In genomic region chr4:106679152-106679551, GRCm38 (mm10) we compare ENCODE assay signal across 7 mouse cellular contexts. TPM values are rescaled to one million over a fixed set of nuclear protein-coding genes. Genes with fewer than 3 reads are reported as not detected.
DNase-seq lines count a peak whose midpoint lies in the region; ATAC-seq lines count a peak whose summit lies in the region.

No protein-coding gene starts in this region.

- peaks cover 27% of the 10 kb centered on the region; the same call in 1 of the 2 replicates for H3K36me3 ChIP-seq in lung, embryonic 15.5 days
- peaks cover 24% of the 10 kb centered on the region for H3K36me3 ChIP-seq in forebrain, embryonic 12.5 days (replicated peaks)
- H3K36me3 ChIP-seq in limb, embryonic 13.5 days = peaks cover 27% of the 10 kb centered on the region
- H3K36me3 ChIP-seq in neural tube, embryonic 15.5 days = peaks cover 28% of the 10 kb centered on the region

- peak; percentile 33; the same call in 1 of the 2 replicates for ATAC-seq in lung, embryonic 15.5 days (ENCODE audit: borderline replicate concordance, extremely low read depth, low FRiP score, low TSS enrichment)
- no peak; the same call in 1 of the 2 replicates for ATAC-seq in forebrain, embryonic 12.5 days (ENCODE audit: low FRiP score)
- peak; percentile 58; the same call in 1 of the 2 replicates for ATAC-seq in limb, embryonic 13.5 days (ENCODE audit: low FRiP score, low read depth)
- ATAC-seq in neural tube, embryonic 15.5 days (ENCODE audit: low FRiP score) = peak; percentile 35

- no peak overlapping the region for H3K9ac ChIP-seq in lung, embryonic 15.5 days
- no peak overlapping the region for H3K9ac ChIP-seq in forebrain, embryonic 12.5 days
- H3K9ac ChIP-seq in limb, embryonic 13.5 days = no peak overlapping the region
- peak overlapping the region; percentile 78; the same call in 1 of the 2 replicates for H3K9ac ChIP-seq in neural tube, embryonic 15.5 days (replicated peaks)

- peak overlapping the region; percentile 69; the same call in 1 of the 2 replicates for H3K4me2 ChIP-seq in lung, embryonic 15.5 days
- peak overlapping the region; percentile 74 for H3K4me2 ChIP-seq in forebrain, embryonic 12.5 days
- H3K4me2 ChIP-seq in limb, embryonic 13.5 days (replicated peaks) = peak overlapping the region; percentile 88
- H3K4me2 ChIP-seq in neural tube, embryonic 15.5 days = peak overlapping the region; percentile 86

- H3K4me3 ChIP-seq in lung, embryonic 15.5 days = peak overlapping the region; percentile 85
- H3K4me3 ChIP-seq in forebrain, embryonic 12.5 days (replicated peaks) = peak overlapping the region; percentile 76
- H3K4me3 ChIP-seq in limb, embryonic 13.5 days = peak overlapping the region; percentile 90
- H3K4me3 ChIP-seq in neural tube, embryonic 15.5 days (replicated peaks) = peak overlapping the region; percentile 80

- DNase-seq in lung, postnatal 14 days = no peak
- DNase-seq in thymus, postnatal 36 days = no peak
- no peak for DNase-seq in urinary bladder, adult 18-20 months (ENCODE audit: low spot score in 2 of 2)

- H3K4me1 ChIP-seq in lung, embryonic 15.5 days = peaks cover 10% of the 10 kb centered on the region
- peaks cover 10% of the 10 kb centered on the region for H3K4me1 ChIP-seq in forebrain, embryonic 12.5 days
- peaks cover 9% of the 10 kb centered on the region for H3K4me1 ChIP-seq in limb, embryonic 13.5 days
- H3K4me1 ChIP-seq in neural tube, embryonic 15.5 days = peaks cover 19% of the 10 kb centered on the region

- H3K9me3 ChIP-seq in lung, embryonic 15.5 days = no peaks in the 10 kb centered on the region
- no peaks in the 10 kb centered on the region for H3K9me3 ChIP-seq in forebrain, embryonic 12.5 days
- no peaks in the 10 kb centered on the region for H3K9me3 ChIP-seq in limb, embryonic 13.5 days
- H3K9me3 ChIP-seq in neural tube, embryonic 15.5 days (replicated peaks) = no peaks in the 10 kb centered on the region

- H3K27me3 ChIP-seq in lung, embryonic 15.5 days = no peaks in the 10 kb centered on the region
- H3K27me3 ChIP-seq in forebrain, embryonic 12.5 days = no peaks in the 10 kb centered on the region
- H3K27me3 ChIP-seq in limb, embryonic 13.5 days = no peaks in the 10 kb centered on the region
- no peaks in the 10 kb centered on the region for H3K27me3 ChIP-seq in neural tube, embryonic 15.5 days (replicated peaks)

- 50% methylated on average over 3 of the region's 3 CpGs for WGBS in lung, embryonic 15.5 days
- 50% methylated on average over 3 of the region's 3 CpGs for WGBS in forebrain, embryonic 12.5 days
- 44% methylated on average over 3 of the region's 3 CpGs for WGBS in limb, embryonic 13.5 days
- WGBS in neural tube, embryonic 15.5 days = 46% methylated on average over 3 of the region's 3 CpGs

- H3K27ac ChIP-seq in lung, embryonic 15.5 days = no peak overlapping the region
- no peak overlapping the region for H3K27ac ChIP-seq in forebrain, embryonic 12.5 days
- no peak overlapping the region for H3K27ac ChIP-seq in limb, embryonic 13.5 days
- no peak overlapping the region for H3K27ac ChIP-seq in neural tube, embryonic 15.5 days (replicated peaks)

RNA-seq across cellular contexts. Expression of gene Ttc4, which starts 0.4 kb away (rescaled TPM):
- polyA plus RNA-seq in lung, embryonic 15.5 days (2015; fragmentation: Nextera tagmentation; extraction: Ambion mirVana) = 84.2 and 91.5 TPM in 2 replicates
- polyA plus RNA-seq in forebrain, embryonic 12.5 days (2016; fragmentation: Nextera tagmentation; extraction: Ambion mirVana) = 96.2 and 98.8 TPM in 2 replicates
- 110 and 113 TPM in 2 replicates for polyA plus RNA-seq in limb, embryonic 13.5 days (2015; fragmentation: Nextera tagmentation; extraction: Ambion mirVana)
- polyA plus RNA-seq in neural tube, embryonic 15.5 days (2015; fragmentation: Nextera tagmentation; extraction: Ambion mirVana) = 134 and 149 TPM in 2 replicates

RNA-seq across cellular contexts. Expression of gene Pars2, which starts 28.3 kb away (rescaled TPM):
- polyA plus RNA-seq in lung, embryonic 15.5 days (2015; fragmentation: Nextera tagmentation; extraction: Ambion mirVana) = 12.9 and 13.5 TPM in 2 replicates
- 11.2 and 15.9 TPM in 2 replicates for polyA plus RNA-seq in forebrain, embryonic 12.5 days (2016; fragmentation: Nextera tagmentation; extraction: Ambion mirVana)
- 13.6 and 15.6 TPM in 2 replicates for polyA plus RNA-seq in limb, embryonic 13.5 days (2015; fragmentation: Nextera tagmentation; extraction: Ambion mirVana)
- polyA plus RNA-seq in neural tube, embryonic 15.5 days (2015; fragmentation: Nextera tagmentation; extraction: Ambion mirVana) = 8.8 and 10.1 TPM in 2 replicates

RNA-seq across cellular contexts. Expression of gene Mroh7, which starts 51.6 kb away (rescaled TPM):
- polyA plus RNA-seq in lung, embryonic 15.5 days (2015; fragmentation: Nextera tagmentation; extraction: Ambion mirVana) = 0.24 and 0.55 TPM in 2 replicates
- polyA plus RNA-seq in forebrain, embryonic 12.5 days (2016; fragmentation: Nextera tagmentation; extraction: Ambion mirVana) = 0.14 and 0.28 TPM in 2 replicates
- polyA plus RNA-seq in limb, embryonic 13.5 days (2015; fragmentation: Nextera tagmentation; extraction: Ambion mirVana) = 0.51 and 0.70 TPM in 2 replicates
- polyA plus RNA-seq in neural tube, embryonic 15.5 days (2015; fragmentation: Nextera tagmentation; extraction: Ambion mirVana) = 0.33 and 0.38 TPM in 2 replicates

RNA-seq across cellular contexts. Expression of gene Fam151a, which starts 54.5 kb away (rescaled TPM):
- polyA plus RNA-seq in lung, embryonic 15.5 days (2015; fragmentation: Nextera tagmentation; extraction: Ambion mirVana) = 0.19 and 0.30 TPM in 2 replicates
- polyA plus RNA-seq in forebrain, embryonic 12.5 days (2016; fragmentation: Nextera tagmentation; extraction: Ambion mirVana) = not detected in 2 replicates
- polyA plus RNA-seq in limb, embryonic 13.5 days (2015; fragmentation: Nextera tagmentation; extraction: Ambion mirVana) = 0.26 and 0.28 TPM in 2 replicates
- 0.10 TPM in 1 of 2 replicates, not detected in the other for polyA plus RNA-seq in neural tube, embryonic 15.5 days (2015; fragmentation: Nextera tagmentation; extraction: Ambion mirVana)

RNA-seq across cellular contexts. Expression of gene Ttc22, which starts 56.9 kb away (rescaled TPM):
- 1.1 TPM in 2 replicates for polyA plus RNA-seq in lung, embryonic 15.5 days (2015; fragmentation: Nextera tagmentation; extraction: Ambion mirVana)
- polyA plus RNA-seq in forebrain, embryonic 12.5 days (2016; fragmentation: Nextera tagmentation; extraction: Ambion mirVana) = 0.17 TPM in 2 replicates
- 1.2 and 2.0 TPM in 2 replicates for polyA plus RNA-seq in limb, embryonic 13.5 days (2015; fragmentation: Nextera tagmentation; extraction: Ambion mirVana)
- 2.0 and 2.2 TPM in 2 replicates for polyA plus RNA-seq in neural tube, embryonic 15.5 days (2015; fragmentation: Nextera tagmentation; extraction: Ambion mirVana)
